Mouse (Mus musculus) liver, embryonic 15.5 days (tissue): ENCODE data around the gene Lrpprc. TPM values are rescaled to one million over a fixed set of nuclear protein-coding genes. Genes with fewer than 3 reads are reported as not detected.

ENCODE experiments used
- ATAC-seq: fragments of 200-750 bp; cut with Nextera tagmentation; 2 replicates; pipeline ENCODE4 v1.8.0; 2017; ENCODE audit warnings: moderate number of reproducible peaks, mild to moderate bottlenecking, moderate library complexity; ENCODE audit not compliant: insufficient read depth
- H3K27ac ChIP-seq: fragments of 300-500 bp; sonication (generic); replicated peaks from 2 replicates; pipeline ENCODE4 v1.5.1; 2015; ENCODE audit warnings: mild to moderate bottlenecking, inconsistent platforms
- H3K27me3 ChIP-seq: fragments of 300-500 bp; sonication (generic); 2 replicates; pipeline ENCODE4 v1.6.1; 2015; ENCODE audit warnings: mild to moderate bottlenecking, inconsistent platforms
- H3K36me3 ChIP-seq: fragments of 300-500 bp; sonication (generic); replicated peaks from 2 replicates; pipeline ENCODE4 v1.6.1; 2015; ENCODE audit warnings: moderate library complexity, mild to moderate bottlenecking, inconsistent platforms
- H3K4me1 ChIP-seq: fragments of 300-500 bp; sonication (generic); replicated peaks from 2 replicates; pipeline ENCODE4 v1.6.1; 2015; ENCODE audit warnings: inconsistent platforms
- H3K4me2 ChIP-seq: fragments of 300-500 bp; sonication (generic); 2 replicates; pipeline ENCODE4 v1.6.1; 2015; ENCODE audit warnings: moderate library complexity, mild to moderate bottlenecking, inconsistent platforms
- H3K4me3 ChIP-seq: fragments of 300-500 bp; sonication (generic); replicated peaks from 2 replicates; pipeline ENCODE4 v1.5.1; 2015; ENCODE audit warnings: mild to moderate bottlenecking, inconsistent platforms
- H3K9ac ChIP-seq: fragments of 300-500 bp; sonication (generic); 2 replicates; pipeline ENCODE4 v1.6.1; 2015; ENCODE audit warnings: moderate library complexity, mild to moderate bottlenecking, inconsistent platforms
- H3K9me3 ChIP-seq: fragments of 300-500 bp; sonication (generic); replicated peaks from 2 replicates; pipeline ENCODE4 v1.6.1; 2016; ENCODE audit warnings: inconsistent platforms
- WGBS: fragments of 180-500 bp; shearing (Covaris S2); methylation state at CpG from one replicate; pipeline ENCODE4 v1.1.7; 2015; ENCODE audit warnings: mixed read lengths; ENCODE audit not compliant: insufficient replicate concordance; 5-methylcytosine and 5-hydroxymethylcytosine counted together
- polyA plus RNA-seq: library from polyadenylated mRNA; unstranded; fragments of >200 nt; fragmentation: Nextera tagmentation; extraction: Ambion mirVana; gene quantifications from 2 replicates; pipeline ENCODE4 v1.2.1, GENCODE M21; 2015

The Lrpprc gene
- polyA plus RNA-seq, 1 experiment from 2014 or later: 35.6 TPM

DNA sequence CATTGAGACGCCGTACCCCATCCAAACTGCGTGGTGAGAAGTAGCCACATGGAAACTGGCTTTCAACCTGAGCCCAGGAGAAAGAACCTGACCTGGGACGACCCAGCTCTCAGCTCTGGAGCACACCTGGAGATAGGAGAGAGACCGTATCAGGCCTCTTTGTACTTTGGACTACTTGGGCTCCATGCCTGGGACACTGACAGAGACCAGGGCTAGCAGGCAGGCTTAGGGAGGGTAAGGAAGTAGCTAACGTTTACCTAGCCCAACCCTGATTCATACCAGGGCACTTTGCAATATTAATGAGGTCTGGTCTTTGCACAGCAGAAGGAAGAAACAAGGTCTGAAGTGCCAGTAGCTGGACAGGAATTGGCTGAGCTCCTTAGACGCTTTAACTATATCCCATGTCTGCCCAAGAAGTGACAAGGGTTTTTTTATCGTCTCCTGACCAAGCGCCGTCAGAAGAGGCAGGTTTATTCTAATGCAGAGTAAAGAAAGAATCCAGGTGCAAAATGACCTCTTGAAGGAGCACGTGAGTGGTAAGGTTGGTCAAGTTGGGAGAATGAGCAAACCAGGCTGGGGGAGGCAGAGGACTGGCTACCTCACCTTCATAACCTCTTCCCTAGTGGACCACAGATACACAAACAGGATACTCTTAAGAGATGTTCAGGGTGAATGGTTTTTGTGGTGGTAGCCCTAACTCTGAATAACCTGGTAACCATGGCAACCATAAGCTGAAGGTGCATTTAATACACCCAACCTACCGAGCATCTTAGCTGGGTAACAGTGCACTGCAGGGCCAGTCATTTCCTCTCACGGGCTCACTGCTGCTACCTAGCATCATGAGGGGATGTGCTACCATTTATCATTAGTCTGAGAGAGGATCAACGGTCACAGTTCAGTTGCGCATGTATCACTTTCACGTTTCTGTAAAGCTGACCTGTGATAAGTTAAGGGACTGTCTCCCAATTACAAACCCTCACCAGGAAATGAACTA lies 117.9 kb downstream of the Lrpprc start:
- no peak for ATAC-seq
- WGBS: 60% methylated on average over 16 of the region's 16 CpGs
- Histone ChIP-seq H3K9ac (no peak overlapping the region), H3K27ac (no peak overlapping the region), H3K9me3 (no peaks in the 10 kb centered on the region), H3K4me1 (peaks cover 2% of the 10 kb centered on the region; the same call in 1 of the 2 replicates), H3K36me3 (no peaks in the 10 kb centered on the region), H3K4me3 (no peak overlapping the region), H3K4me2 (no peak overlapping the region), H3K27me3 (peaks cover 23% of the 10 kb centered on the region)

DNA sequence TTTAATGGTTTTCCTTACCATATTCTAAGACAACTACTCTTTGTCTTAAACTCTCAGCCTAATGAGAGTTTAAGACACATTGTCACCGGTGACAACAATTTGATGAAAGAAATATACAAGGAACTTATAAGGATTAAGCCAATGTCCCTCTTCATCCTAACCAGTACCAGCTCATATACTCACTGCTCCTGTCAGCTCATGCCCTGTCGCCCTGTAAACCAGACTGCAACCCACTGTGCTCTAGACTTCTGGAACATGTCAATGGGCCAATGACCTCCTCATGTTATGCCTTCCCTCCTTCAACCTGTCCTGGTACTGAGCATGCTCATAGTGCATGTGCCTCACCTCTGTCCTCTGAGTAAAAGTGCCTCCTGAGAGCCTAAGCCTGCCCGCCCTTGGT lies 122.7 kb downstream of the Lrpprc start:
- peaks cover 4% of the 10 kb centered on the region; the same call in 1 of the 2 replicates for H3K4me1 ChIP-seq
- H3K9me3 ChIP-seq: no peaks in the 10 kb centered on the region
- ATAC-seq: no peak
- 67% methylated on average over 3 of the region's 3 CpGs for whole genome bisulfite sequencing
- H3K27me3 ChIP-seq: no peaks in the 10 kb centered on the region
- H3K9ac ChIP-seq: no peak overlapping the region
- H3K4me3 ChIP-seq: no peak overlapping the region
- no peak overlapping the region for H3K4me2 ChIP-seq
- no peaks in the 10 kb centered on the region for H3K36me3 ChIP-seq
- no peak overlapping the region for H3K27ac ChIP-seq

DNA sequence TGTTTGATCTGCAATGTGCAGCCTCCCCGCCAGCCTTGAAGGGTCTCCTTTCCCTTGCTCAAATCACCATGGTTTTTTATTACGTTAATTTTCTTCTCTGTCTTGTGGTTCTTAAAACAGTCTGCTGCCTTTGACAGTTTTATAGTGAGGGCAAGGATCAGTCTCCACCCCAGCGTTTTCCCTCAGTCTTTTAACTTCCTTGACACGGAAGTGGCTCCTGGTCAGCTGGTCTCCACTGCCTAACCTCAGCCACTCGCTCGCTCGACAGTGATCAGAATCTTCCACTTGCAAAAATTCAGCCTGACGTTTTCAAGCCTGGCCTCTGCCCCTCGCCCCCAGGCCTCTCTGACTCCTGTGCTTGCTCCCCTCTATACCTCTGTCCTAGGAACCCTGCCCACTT lies 124.9 kb downstream of the Lrpprc start:
- no peak overlapping the region for H3K4me2 ChIP-seq
- H3K36me3 ChIP-seq: no peaks in the 10 kb centered on the region
- 0 out of 2 replicates have a peak, but pooled peaks cover 4% of the 10 kb centered on the region for H3K4me1 ChIP-seq
- H3K27me3 ChIP-seq: no peaks in the 10 kb centered on the region
- no peak for ATAC-seq
- no peak overlapping the region for H3K9ac ChIP-seq
- 22% methylated on average over 9 of the region's 9 CpGs for WGBS
- no peak overlapping the region for H3K4me3 ChIP-seq
- no peaks in the 10 kb centered on the region for H3K9me3 ChIP-seq
- no peak overlapping the region for H3K27ac ChIP-seq

DNA sequence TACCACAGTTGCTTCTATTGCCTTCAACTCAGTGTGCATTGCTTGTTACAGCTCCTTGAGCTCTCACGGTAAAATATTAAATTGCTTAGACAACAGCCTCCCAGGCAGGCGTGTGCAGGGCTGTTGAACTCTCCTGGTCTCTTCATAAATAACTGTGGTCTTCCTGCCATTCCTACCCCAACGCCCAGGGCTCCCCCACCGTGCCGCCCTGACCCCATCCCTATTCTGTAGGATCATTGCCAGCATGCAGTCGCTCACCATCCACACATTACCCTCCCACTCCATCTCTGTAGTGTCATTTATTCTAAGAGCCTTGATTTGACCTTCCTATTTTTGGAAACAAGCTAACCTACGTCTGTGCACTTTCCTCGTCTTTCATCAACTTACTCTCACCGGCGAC lies 125.5 kb downstream of the Lrpprc start:
- ATAC-seq: no peak
- WGBS: 57% methylated on average over 10 of the region's 10 CpGs
- H3K27ac ChIP-seq: no peak overlapping the region

DNA sequence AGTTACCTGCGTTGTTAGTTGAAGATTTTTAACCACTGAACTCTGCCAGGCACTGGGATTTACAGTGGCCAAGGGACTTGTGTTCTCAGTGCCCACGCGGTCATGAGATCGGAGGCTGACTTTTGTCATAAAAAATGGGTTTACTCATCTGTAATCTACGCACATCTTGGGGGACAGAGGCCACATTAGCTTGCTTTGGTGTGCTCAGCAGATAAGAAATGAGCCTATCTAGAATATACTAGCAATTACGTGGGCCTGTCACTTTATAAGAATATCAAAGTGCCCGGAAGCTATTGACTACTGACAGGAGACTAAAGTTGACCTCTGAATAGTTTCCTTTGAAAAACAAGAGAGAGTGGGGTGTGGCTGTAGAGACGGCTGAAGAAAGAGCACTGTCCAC lies 131.6 kb downstream of the Lrpprc start:
- no peak overlapping the region for H3K9ac ChIP-seq
- H3K36me3 ChIP-seq: no peaks in the 10 kb centered on the region
- no peak overlapping the region for H3K27ac ChIP-seq
- 69% methylated on average over 8 of the region's 8 CpGs for WGBS
- no peaks in the 10 kb centered on the region for H3K27me3 ChIP-seq
- H3K9me3 ChIP-seq: no peaks in the 10 kb centered on the region
- H3K4me2 ChIP-seq: no peak overlapping the region
- H3K4me3 ChIP-seq: no peak overlapping the region
- no peak for ATAC-seq
- 0 out of 2 replicates have a peak, but pooled peaks cover 2% of the 10 kb centered on the region for H3K4me1 ChIP-seq

More for the DNA sequence above, 125.5 kb downstream of the Lrpprc start:
- Histone ChIP-seq H3K9me3 (no peaks in the 10 kb centered on the region), H3K36me3 (no peaks in the 10 kb centered on the region), H3K9ac (no peak overlapping the region), H3K4me3 (no peak overlapping the region), H3K27me3 (no peaks in the 10 kb centered on the region), H3K4me2 (no peak overlapping the region), H3K4me1 (0 out of 2 replicates have a peak, but pooled peaks cover 4% of the 10 kb centered on the region)

DNA sequence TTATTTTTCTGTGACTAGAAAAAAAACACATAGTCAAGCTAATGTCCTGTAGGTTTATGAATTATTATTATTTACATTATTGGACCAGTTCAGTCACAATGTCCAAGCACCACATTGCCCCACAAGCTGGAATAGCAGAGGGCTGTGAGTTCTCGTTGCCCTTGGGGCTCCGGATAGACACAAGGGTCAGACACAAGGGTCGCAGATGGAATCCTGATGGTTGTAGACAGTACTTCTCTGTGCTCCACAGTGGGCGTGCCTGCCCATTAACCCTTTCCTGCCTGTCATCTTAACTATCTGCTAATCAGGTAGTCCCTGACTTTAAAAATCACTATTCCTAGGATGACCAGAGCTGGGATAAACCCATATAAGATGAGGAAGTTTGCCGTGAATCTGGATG lies 132.4 kb downstream of the Lrpprc start:
- H3K36me3 ChIP-seq: no peaks in the 10 kb centered on the region
- H3K27me3 ChIP-seq: no peaks in the 10 kb centered on the region
- H3K4me3 ChIP-seq: no peak overlapping the region
- H3K27ac ChIP-seq: no peak overlapping the region
- no peaks in the 10 kb centered on the region for H3K4me1 ChIP-seq
- ATAC-seq: no peak
- H3K4me2 ChIP-seq: no peak overlapping the region
- 55% methylated on average over 5 of the region's 5 CpGs for WGBS
- H3K9ac ChIP-seq: no peak overlapping the region
- no peaks in the 10 kb centered on the region for H3K9me3 ChIP-seq

DNA sequence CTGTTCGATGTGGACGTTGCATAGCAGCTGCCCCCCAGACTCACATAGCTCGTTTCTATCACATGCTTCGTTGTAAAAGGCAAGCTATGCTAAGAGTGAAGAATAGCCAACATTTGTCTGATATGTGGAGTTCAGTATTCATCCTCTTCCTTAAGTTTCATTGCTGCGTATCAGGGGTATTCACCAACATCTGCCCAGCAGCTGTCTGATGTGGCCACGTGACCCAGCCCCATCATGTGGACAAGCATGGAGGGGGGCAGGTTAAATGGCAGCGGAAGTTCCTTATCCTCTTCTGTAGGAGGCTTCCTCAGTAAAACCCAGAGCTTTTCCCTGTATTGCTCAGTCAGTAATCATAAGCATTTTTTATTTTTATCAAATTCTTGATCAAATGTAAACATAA lies 132.8 kb downstream of the Lrpprc start:
- Histone ChIP-seq H3K4me1 (no peaks in the 10 kb centered on the region), H3K27me3 (no peaks in the 10 kb centered on the region), H3K9ac (no peak overlapping the region), H3K36me3 (no peaks in the 10 kb centered on the region), H3K9me3 (no peaks in the 10 kb centered on the region), H3K27ac (no peak overlapping the region), H3K4me2 (no peak overlapping the region), H3K4me3 (no peak overlapping the region)
- WGBS: 60% methylated on average over 7 of the region's 7 CpGs
- ATAC-seq: no peak

DNA sequence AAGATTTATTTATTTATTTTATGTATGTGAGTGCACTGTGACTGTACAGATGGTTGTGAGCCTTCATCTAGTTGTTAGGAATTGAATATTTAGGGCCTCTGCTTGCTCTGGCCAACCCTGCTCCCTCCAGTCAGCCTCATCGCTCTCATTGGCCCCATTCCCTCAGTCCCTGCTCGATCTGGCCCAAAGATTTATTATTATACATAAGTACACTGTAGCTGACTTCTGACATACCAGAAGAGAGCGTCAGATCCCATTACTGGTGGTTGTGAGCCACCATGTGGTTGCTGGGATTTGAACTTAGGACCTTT lies 133.2 kb downstream of the Lrpprc start:
- ATAC-seq: no peak
- Histone ChIP-seq H3K4me2 (no peak overlapping the region), H3K27me3 (no peaks in the 10 kb centered on the region), H3K36me3 (no peaks in the 10 kb centered on the region), H3K4me3 (no peak overlapping the region), H3K9ac (no peak overlapping the region), H3K4me1 (no peaks in the 10 kb centered on the region), H3K9me3 (no peaks in the 10 kb centered on the region), H3K27ac (no peak overlapping the region)
- 63% methylated on average over 3 of the region's 3 CpGs for WGBS

DNA sequence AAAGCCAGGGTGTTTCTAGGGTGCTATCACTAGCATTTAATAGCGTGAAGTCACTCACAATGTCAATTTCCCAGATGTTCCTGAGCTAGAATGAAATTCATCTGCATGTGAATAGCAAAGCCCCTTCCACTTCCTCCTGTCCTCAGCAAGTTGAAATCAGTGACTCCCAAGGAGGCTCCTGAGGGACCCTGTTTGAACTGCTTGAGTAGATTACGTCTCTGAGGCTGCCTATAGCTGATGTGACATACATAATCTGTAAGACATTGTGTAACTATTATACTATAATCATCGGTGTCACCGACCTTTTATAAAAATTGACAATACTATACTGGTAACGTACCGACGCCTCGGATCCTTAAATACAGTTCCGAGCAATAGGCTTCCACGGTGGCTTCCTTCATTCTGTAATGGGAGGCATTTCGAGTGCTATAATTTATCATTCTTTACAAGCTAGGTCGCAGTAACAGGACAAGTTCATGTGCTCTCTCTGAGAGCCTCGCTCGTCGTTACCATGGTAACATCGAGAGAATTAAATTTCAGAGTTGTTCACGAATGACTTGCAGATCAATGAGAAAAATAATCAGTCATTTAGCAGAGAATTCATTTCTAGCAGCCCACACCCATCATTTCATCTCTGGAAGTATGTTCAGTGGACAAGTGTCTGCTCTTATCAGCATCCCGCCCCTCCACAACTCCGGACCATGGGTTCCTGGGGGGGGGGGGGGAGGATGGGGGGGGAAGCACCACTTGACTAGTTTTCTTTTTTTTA lies 133.8 kb downstream of the Lrpprc start:
- ATAC-seq: no peak
- 72% methylated on average over 19 of the region's 19 CpGs for WGBS

DNA sequence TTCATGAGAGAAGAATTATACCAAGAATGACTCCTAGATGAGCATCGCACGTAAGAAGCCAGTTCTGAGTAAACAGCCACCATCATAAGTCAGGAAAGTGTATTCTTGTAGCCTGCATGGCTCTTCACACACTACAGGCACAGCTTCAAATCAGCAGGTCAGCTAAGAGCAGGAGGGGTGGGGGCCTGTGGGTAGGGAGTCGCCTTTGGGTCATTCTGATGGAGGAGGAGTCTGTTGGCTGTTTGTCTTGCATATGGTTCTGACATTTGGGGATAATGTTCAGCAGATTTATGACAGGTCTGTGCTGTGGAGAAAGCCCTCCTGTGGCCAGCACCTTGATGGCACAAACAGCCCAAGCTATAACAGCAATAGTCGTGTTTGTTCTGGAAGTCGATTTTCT lies 134.4 kb downstream of the Lrpprc start:
- Histone ChIP-seq H3K9me3 (no peaks in the 10 kb centered on the region), H3K4me2 (no peak overlapping the region), H3K4me3 (no peak overlapping the region), H3K36me3 (no peaks in the 10 kb centered on the region), H3K9ac (no peak overlapping the region), H3K27me3 (no peaks in the 10 kb centered on the region), H3K4me1 (no peaks in the 10 kb centered on the region), H3K27ac (no peak overlapping the region)
- ATAC-seq: no peak
- 66% methylated on average over 5 of the region's 5 CpGs for WGBS

More for the DNA sequence above, 133.8 kb downstream of the Lrpprc start:
- H3K4me3 ChIP-seq: no peak overlapping the region
- H3K9me3 ChIP-seq: no peaks in the 10 kb centered on the region
- H3K4me1 ChIP-seq: no peaks in the 10 kb centered on the region
- H3K27me3 ChIP-seq: no peaks in the 10 kb centered on the region
- H3K36me3 ChIP-seq: no peaks in the 10 kb centered on the region
- H3K9ac ChIP-seq: no peak overlapping the region
- no peak overlapping the region for H3K27ac ChIP-seq
- no peak overlapping the region for H3K4me2 ChIP-seq
